Mouse (Mus musculus): ENCODE measurements around the gene Arhgap44.

DNA sequence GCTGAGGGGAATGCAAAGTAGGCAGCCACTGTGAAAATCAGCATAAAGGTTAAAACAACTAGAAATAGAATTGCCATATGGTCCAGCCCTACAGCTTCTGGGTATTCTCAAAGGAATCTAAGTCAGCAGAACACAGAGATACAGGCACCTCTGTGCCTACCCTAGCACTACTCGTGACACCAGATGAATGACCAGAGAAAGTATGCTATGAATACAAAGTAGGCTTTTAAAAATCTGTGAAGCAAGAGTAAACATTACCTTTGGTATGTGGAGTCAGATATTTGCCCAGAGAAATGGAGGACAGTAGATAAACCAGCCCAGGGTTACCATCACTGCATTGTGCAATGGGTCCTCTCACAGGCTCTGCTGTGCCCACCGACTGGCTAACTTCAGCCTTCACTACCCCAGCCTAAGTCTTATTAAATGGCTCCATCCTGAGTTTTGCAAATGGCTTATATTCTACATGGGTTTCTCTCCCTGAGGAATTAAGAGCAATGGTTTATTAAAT is 25.6 kb downstream of the Arhgap44 start:
- TF ChIP-seq CEBPB (IDR thresholded peaks at IDR 0.05; ENCODE audit: low read depth) (no peak), CTCF (IDR thresholded peaks at IDR 0.05; ENCODE audit: control insufficient read depth, insufficient read depth, insufficient read length) (no peak), USF1 (IDR thresholded peaks at IDR 0.05; ENCODE audit: low read depth) (no peak), MYOG (IDR thresholded peaks at IDR 0.05; ENCODE audit: control insufficient read depth, extremely low read depth, insufficient read length) (no peak), MYOD1 (IDR thresholded peaks at IDR 0.05; ENCODE audit: control insufficient read depth, insufficient read length, low read depth) (no peak)
